Mouse (Mus musculus): ENCODE measurements at regions not wholly inside any gene's neighbourhood (a gene's known extent, or its start where the extent isn't known, plus 50 kb on each side); places are given as distances from the start of the nearest gene placed in this dataset.

DNA sequence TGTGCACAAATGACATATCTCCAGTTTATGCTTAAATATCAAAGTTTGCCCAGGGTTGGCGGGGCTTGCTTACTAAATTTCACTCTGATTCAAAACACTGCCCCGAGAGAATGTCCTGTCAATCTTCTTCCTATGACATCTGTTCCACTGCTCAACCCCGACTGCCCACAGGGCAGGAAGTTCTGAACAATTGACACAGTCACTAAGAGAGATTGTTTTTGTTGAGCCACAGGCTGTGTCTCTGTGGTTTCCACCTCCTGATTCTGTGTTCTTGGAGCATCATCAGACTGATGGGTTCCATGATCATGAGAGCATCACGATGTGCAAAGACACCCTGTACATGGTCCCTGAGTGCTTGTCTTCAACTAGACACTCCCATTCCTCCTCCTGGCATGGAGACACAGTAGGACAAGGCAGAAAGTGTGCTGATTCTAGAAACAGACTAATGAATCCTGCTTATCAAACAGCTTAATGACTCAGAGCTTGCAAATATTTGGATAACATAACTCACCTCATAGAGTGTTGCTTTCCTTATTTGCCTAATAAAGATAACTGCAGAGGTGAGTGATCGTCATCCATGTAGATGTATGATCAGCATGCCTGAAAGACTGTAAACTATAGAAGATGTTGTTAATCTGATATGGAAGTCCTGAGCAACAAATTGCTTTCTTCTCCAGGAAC lies 82.4 kb upstream of the Fggy start:
- ATAC-seq (ENCODE audit: insufficient number of reproducible peaks, insufficient read depth, low FRiP score, low read depth) = no peak
- no peak overlapping the region for H3K4me2 ChIP-seq (ENCODE audit: low read length)
- no peaks in the 10 kb centered on the region for H3K4me1 ChIP-seq (ENCODE audit: control insufficient read depth in 2 of 2, insufficient read depth in 2 of 2, low read length in 2 of 2)
- no peaks in the 10 kb centered on the region for H3K36me3 ChIP-seq (ENCODE audit: control insufficient read depth, insufficient read depth, low read length)
- H3K9me3 ChIP-seq (ENCODE audit: control insufficient read depth, low read length) = no peaks in the 10 kb centered on the region
- WGBS = 52% methylated on average over 5 of the region's 5 CpGs
- no peak overlapping the region for H3K27ac ChIP-seq (replicated peaks in 1 of 2; ENCODE audit: control insufficient read depth in 1 of 2, insufficient read depth in 1 of 2, low read depth in 2 of 2, low read length in 2 of 2)
- no peak overlapping the region for H3K4me3 ChIP-seq (ENCODE audit: control insufficient read depth in 1 of 2, insufficient read depth in 1 of 2, low read depth in 1 of 2, low read length in 2 of 2)
- no peaks in the 10 kb centered on the region for H3K27me3 ChIP-seq (ENCODE audit: control insufficient read depth, insufficient read depth, low read length)
- H3K9ac ChIP-seq (ENCODE audit: low read length) = no peak overlapping the region

DNA sequence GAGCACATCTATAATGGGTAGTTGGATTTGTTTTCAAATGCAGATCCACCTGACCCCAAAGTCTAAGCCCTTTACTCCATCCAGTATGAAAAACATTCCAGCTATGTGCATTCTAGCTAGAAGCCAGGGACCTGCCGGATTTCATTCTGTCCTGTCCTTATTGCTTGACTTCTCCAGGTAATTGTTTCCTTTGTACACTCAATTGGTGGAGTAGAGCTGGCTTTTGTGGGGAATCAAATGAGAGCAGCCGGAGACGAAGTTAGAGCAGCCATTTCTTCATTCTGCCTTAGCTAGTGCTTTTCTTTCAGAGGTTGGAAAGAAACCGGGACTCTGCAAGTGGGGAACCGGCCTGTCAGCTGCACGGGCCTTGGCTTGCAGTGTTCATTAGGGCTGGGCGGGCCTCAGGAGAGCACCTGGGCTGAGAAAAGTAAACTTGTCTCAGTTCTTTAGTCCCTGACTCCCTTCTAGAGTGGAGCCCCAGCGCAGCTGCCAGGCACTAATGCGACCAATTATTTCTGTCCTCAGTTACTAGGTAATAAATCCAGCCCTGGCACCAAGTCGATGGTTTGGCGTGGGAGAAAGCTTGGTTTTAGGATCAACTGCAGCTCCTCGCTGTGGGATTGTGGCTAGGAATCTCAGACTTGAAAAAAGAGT lies 81.1 kb upstream of the Fggy start:
- no peak for ATAC-seq (ENCODE audit: insufficient number of reproducible peaks, insufficient read depth, low FRiP score, low read depth)
- H3K36me3 ChIP-seq (ENCODE audit: control insufficient read depth, insufficient read depth, low read length) = no peaks in the 10 kb centered on the region
- H3K27me3 ChIP-seq (ENCODE audit: control insufficient read depth, insufficient read depth, low read length) = no peaks in the 10 kb centered on the region
- no peak overlapping the region for H3K9ac ChIP-seq (ENCODE audit: low read length)
- H3K4me3 ChIP-seq (ENCODE audit: control insufficient read depth in 1 of 2, insufficient read depth in 1 of 2, low read depth in 1 of 2, low read length in 2 of 2) = no peak overlapping the region
- no peaks in the 10 kb centered on the region for H3K9me3 ChIP-seq (ENCODE audit: control insufficient read depth, low read length)
- H3K4me2 ChIP-seq (ENCODE audit: low read length) = no peak overlapping the region
- H3K4me1 ChIP-seq (ENCODE audit: control insufficient read depth in 2 of 2, insufficient read depth in 2 of 2, low read length in 2 of 2) = no peaks in the 10 kb centered on the region
- WGBS = 75% methylated on average over 12 of the region's 12 CpGs
- no peak overlapping the region for H3K27ac ChIP-seq (replicated peaks in 1 of 2; ENCODE audit: control insufficient read depth in 1 of 2, insufficient read depth in 1 of 2, low read depth in 2 of 2, low read length in 2 of 2)

- WGBS = 30% methylated on average over 6 of the region's 6 CpGs
- H3K36me3 ChIP-seq (ENCODE audit: control insufficient read depth, insufficient read depth, low read length) = no peaks in the 10 kb centered on the region
- no peaks in the 10 kb centered on the region for H3K27me3 ChIP-seq (ENCODE audit: control insufficient read depth, insufficient read depth, low read length)
- H3K27ac ChIP-seq (replicated peaks in 1 of 2; ENCODE audit: control insufficient read depth in 1 of 2, insufficient read depth in 1 of 2, low read depth in 2 of 2, low read length in 2 of 2) = no peak overlapping the region
- no peak overlapping the region for H3K4me3 ChIP-seq (ENCODE audit: control insufficient read depth in 1 of 2, insufficient read depth in 1 of 2, low read depth in 1 of 2, low read length in 2 of 2)
- H3K4me1 ChIP-seq (ENCODE audit: control insufficient read depth in 2 of 2, insufficient read depth in 2 of 2, low read length in 2 of 2) = peaks cover 8 to 10% of the 10 kb centered on the region in 2 experiments; a peak in 3 of 4 replicates
- peak; percentile 54; the same call in 1 of the 2 replicates for ATAC-seq (ENCODE audit: insufficient number of reproducible peaks, insufficient read depth, low FRiP score, low read depth)
- no peaks in the 10 kb centered on the region for H3K9me3 ChIP-seq (ENCODE audit: control insufficient read depth, low read length)
- no peak overlapping the region for H3K4me2 ChIP-seq (ENCODE audit: low read length)
- no peak overlapping the region for H3K9ac ChIP-seq (ENCODE audit: low read length)
Observed at GRCm38 (mm10) chr4:95483571-95483970, 73.7 kb upstream of the Fggy start.

DNA sequence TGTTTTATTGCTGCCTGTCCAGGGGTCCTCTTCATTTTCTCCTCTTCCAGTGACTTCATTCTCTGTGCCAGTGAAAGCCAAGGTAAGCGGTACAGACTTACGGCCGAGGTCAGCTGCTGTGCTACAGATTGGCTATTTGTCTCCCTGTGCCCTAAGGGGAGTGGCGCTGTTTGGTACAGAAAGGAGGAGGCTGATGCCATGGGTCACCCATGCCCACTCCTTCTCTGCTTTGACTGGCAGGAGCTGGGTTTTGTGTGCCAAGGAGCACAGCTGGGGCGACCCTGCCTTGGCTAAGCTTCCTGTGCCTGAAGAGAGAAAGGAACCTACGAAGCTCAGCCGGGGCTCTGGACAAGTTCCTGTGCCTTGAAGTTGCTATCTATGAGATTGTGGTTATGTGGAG lies 70.0 kb upstream of the Fggy start:
- no peaks in the 10 kb centered on the region for H3K27me3 ChIP-seq (ENCODE audit: control insufficient read depth, insufficient read depth, low read length)
- 61% methylated on average over 7 of the region's 7 CpGs for WGBS
- H3K9me3 ChIP-seq (ENCODE audit: control insufficient read depth, low read length) = no peaks in the 10 kb centered on the region
- no peak overlapping the region for H3K9ac ChIP-seq (ENCODE audit: low read length)
- no peak overlapping the region for H3K4me2 ChIP-seq (ENCODE audit: low read length)
- no peak overlapping the region for H3K27ac ChIP-seq (replicated peaks in 1 of 2; ENCODE audit: control insufficient read depth in 1 of 2, insufficient read depth in 1 of 2, low read depth in 2 of 2, low read length in 2 of 2)
- no peak overlapping the region for H3K4me3 ChIP-seq (ENCODE audit: control insufficient read depth in 1 of 2, insufficient read depth in 1 of 2, low read depth in 1 of 2, low read length in 2 of 2)
- no peak; the same call in 1 of the 2 replicates for ATAC-seq (ENCODE audit: insufficient number of reproducible peaks, insufficient read depth, low FRiP score, low read depth)
- peaks cover 8 to 10% of the 10 kb centered on the region in 2 experiments; a peak in 3 of 4 replicates for H3K4me1 ChIP-seq (ENCODE audit: control insufficient read depth in 2 of 2, insufficient read depth in 2 of 2, low read length in 2 of 2)
- no peaks in the 10 kb centered on the region for H3K36me3 ChIP-seq (ENCODE audit: control insufficient read depth, insufficient read depth, low read length)

DNA sequence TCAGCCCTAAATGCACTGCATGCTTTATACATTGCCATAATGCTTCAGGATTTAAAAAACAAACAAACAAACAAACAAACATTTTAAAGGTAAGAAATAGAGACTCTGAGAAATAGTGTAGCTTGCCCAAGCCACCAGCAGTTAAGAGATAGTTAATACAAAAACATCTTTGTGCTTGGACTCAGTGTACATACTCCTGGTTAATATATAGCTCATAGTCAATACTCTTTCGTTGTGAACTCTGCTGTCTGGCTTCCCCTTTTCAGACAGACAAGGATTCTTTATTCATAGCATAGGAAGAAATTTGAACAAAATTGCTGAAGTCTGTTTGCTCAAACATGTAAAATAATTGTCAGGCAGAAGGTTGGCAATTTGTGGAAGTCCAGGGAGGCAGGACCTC lies 69.3 kb upstream of the Fggy start:
- H3K9me3 ChIP-seq (ENCODE audit: control insufficient read depth, low read length) = no peaks in the 10 kb centered on the region
- no peaks in the 10 kb centered on the region for H3K27me3 ChIP-seq (ENCODE audit: control insufficient read depth, insufficient read depth, low read length)
- no peak overlapping the region for H3K4me3 ChIP-seq (ENCODE audit: control insufficient read depth in 1 of 2, insufficient read depth in 1 of 2, low read depth in 1 of 2, low read length in 2 of 2)
- H3K4me2 ChIP-seq (ENCODE audit: low read length) = no peak overlapping the region
- WGBS = 70% methylated on average over 1 of the region's 1 CpGs
- no peak overlapping the region for H3K9ac ChIP-seq (ENCODE audit: low read length)
- no peak overlapping the region for H3K27ac ChIP-seq (replicated peaks in 1 of 2; ENCODE audit: control insufficient read depth in 1 of 2, insufficient read depth in 1 of 2, low read depth in 2 of 2, low read length in 2 of 2)
- no peaks in the 10 kb centered on the region for H3K36me3 ChIP-seq (ENCODE audit: control insufficient read depth, insufficient read depth, low read length)
- ATAC-seq (ENCODE audit: insufficient number of reproducible peaks, insufficient read depth, low FRiP score, low read depth) = no peak
- H3K4me1 ChIP-seq (ENCODE audit: control insufficient read depth in 2 of 2, insufficient read depth in 2 of 2, low read length in 2 of 2) = peaks cover 8 to 10% of the 10 kb centered on the region in 2 experiments; a peak in 3 of 4 replicates

GRCm38 (mm10) chr4:95489059-95489458 lies 68.2 kb upstream of the Fggy start:
- Histone ChIP-seq H3K4me1 (ENCODE audit: control insufficient read depth in 2 of 2, insufficient read depth in 2 of 2, low read length in 2 of 2) (peaks cover 3 to 4% of the 10 kb centered on the region in 2 experiments; a peak in 2 of 4 replicates), H3K4me3 (ENCODE audit: control insufficient read depth in 1 of 2, insufficient read depth in 1 of 2, low read depth in 1 of 2, low read length in 2 of 2) (no peak overlapping the region), H3K9ac (ENCODE audit: low read length) (no peak overlapping the region), H3K4me2 (ENCODE audit: low read length) (no peak overlapping the region), H3K9me3 (ENCODE audit: control insufficient read depth, low read length) (no peaks in the 10 kb centered on the region), H3K27ac (replicated peaks in 1 of 2; ENCODE audit: control insufficient read depth in 1 of 2, insufficient read depth in 1 of 2, low read depth in 2 of 2, low read length in 2 of 2) (no peak overlapping the region), H3K36me3 (ENCODE audit: control insufficient read depth, insufficient read depth, low read length) (no peaks in the 10 kb centered on the region), H3K27me3 (ENCODE audit: control insufficient read depth, insufficient read depth, low read length) (no peaks in the 10 kb centered on the region)
- ATAC-seq (ENCODE audit: insufficient number of reproducible peaks, insufficient read depth, low FRiP score, low read depth) = no peak
- 84% methylated on average over 2 of the region's 2 CpGs for WGBS

DNA sequence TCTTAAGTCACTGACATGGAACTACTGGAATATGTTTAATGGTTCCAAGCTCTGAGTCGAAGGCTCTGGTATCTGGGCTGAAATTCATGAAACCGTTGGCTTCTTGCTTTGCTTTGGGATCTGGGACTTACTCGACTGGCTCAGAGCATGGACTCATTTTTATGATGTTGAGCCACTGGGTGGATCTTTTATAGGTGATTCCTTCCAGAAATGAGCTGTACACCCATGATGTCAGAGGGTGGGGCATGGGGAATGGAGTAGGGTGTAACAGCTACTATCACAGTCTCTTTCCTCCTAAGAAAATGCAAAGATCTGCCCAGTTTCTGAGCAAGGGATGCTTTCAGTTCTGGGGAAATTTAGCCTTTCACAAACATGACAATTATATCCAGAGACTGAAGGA lies 57.0 kb upstream of the Fggy start:
- Histone ChIP-seq H3K27ac (replicated peaks in 1 of 2; ENCODE audit: control insufficient read depth in 1 of 2, insufficient read depth in 1 of 2, low read depth in 2 of 2, low read length in 2 of 2) (no peak overlapping the region), H3K27me3 (ENCODE audit: control insufficient read depth, insufficient read depth, low read length) (no peaks in the 10 kb centered on the region), H3K4me1 (ENCODE audit: control insufficient read depth in 2 of 2, insufficient read depth in 2 of 2, low read length in 2 of 2) (no peaks in the 10 kb centered on the region), H3K36me3 (ENCODE audit: control insufficient read depth, insufficient read depth, low read length) (no peaks in the 10 kb centered on the region), H3K9me3 (ENCODE audit: control insufficient read depth, low read length) (no peaks in the 10 kb centered on the region), H3K4me3 (ENCODE audit: control insufficient read depth in 1 of 2, insufficient read depth in 1 of 2, low read depth in 1 of 2, low read length in 2 of 2) (no peak overlapping the region), H3K9ac (ENCODE audit: low read length) (no peak overlapping the region), H3K4me2 (ENCODE audit: low read length) (no peak overlapping the region)
- no peak for ATAC-seq (ENCODE audit: insufficient number of reproducible peaks, insufficient read depth, low FRiP score, low read depth)
- 79% methylated on average over 3 of the region's 3 CpGs for WGBS

Data from heart, embryonic 14.5 days (tissue).